Mouse (Mus musculus) c-Kit-positive CD71-positive TER-119-positive erythroid progenitor cells, embryonic 14.5 days (primary cell): Measurements from ENCODE around the gene Srp14.
A peak's percentile ranks its signal among the peaks of the same experiment; 100 is the strongest.

Experiments
- DNase-seq: peaks from one replicate; pipeline ENCODE4 v3.0.0-alpha.2; 2013; ENCODE audit warnings: low spot score

Srp14 gene

GRCm38 (mm10) chr2:118479550-118479909 lies at the start of gene Srp14:
Gene Srp14 (minus strand): TSS chr2:118479711.
- DNase-seq = peak; percentile 92

- no peak for DNase-seq
Observed at GRCm38 (mm10) chr2:118526545-118526944, 47.0 kb upstream of the Srp14 start.

- DNase-seq = no peak
Observed at GRCm38 (mm10) chr2:118524811-118525210, 45.3 kb upstream of the Srp14 start.

- no peak for DNase-seq
Observed at GRCm38 (mm10) chr2:118523163-118523730, 43.7 kb upstream of the Srp14 start.

GRCm38 (mm10) chr2:118522265-118522664 lies 42.8 kb upstream of the Srp14 start:
- DNase-seq = no peak

- no peak for DNase-seq
Observed at GRCm38 (mm10) chr2:118520042-118520933, 40.8 kb upstream of the Srp14 start.

- DNase-seq = no peak
Observed at GRCm38 (mm10) chr2:118512418-118513377, 33.2 kb upstream of the Srp14 start.

GRCm38 (mm10) chr2:118511779-118512417 lies 32.4 kb upstream of the Srp14 start:
- no peak for DNase-seq

- DNase-seq = no peak
Observed at GRCm38 (mm10) chr2:118510447-118511310, 31.2 kb upstream of the Srp14 start.

- DNase-seq = no peak
Observed at GRCm38 (mm10) chr2:118509688-118510446, 30.4 kb upstream of the Srp14 start.

GRCm38 (mm10) chr2:118507126-118507525 lies 27.6 kb upstream of the Srp14 start:
- DNase-seq = no peak

GRCm38 (mm10) chr2:118500191-118500590 lies 20.7 kb upstream of the Srp14 start:
- DNase-seq = no peak

GRCm38 (mm10) chr2:118499135-118499961 lies 19.8 kb upstream of the Srp14 start:
- DNase-seq = no peak

GRCm38 (mm10) chr2:118498476-118498875 lies 19.0 kb upstream of the Srp14 start:
- DNase-seq = no peak

GRCm38 (mm10) chr2:118497890-118498289 lies 18.4 kb upstream of the Srp14 start:
- DNase-seq = no peak

- no peak for DNase-seq
Observed at GRCm38 (mm10) chr2:118495024-118495423, 15.5 kb upstream of the Srp14 start.

GRCm38 (mm10) chr2:118491741-118492395 lies 12.4 kb upstream of the Srp14 start:
- no peak for DNase-seq

GRCm38 (mm10) chr2:118491281-118491731 lies 11.8 kb upstream of the Srp14 start:
- no peak for DNase-seq
